Mouse (Mus musculus) C3H10T1/2 (cell line): ENCODE results near the gene Spata19. TPM values are rescaled to one million over a fixed set of nuclear protein-coding genes. Genes with fewer than 3 reads are reported as not detected.

ENCODE experiments used
- polyA plus RNA-seq, 2 experiments: library from polyadenylated mRNA; unstranded; fragments of >200 nt; fragmentation: generic; extraction: Trizol; gene quantifications; one replicate each; pipeline ENCODE4 v1.2.1; 2012; ENCODE audit warnings: missing spikeins in 2 of 2

Spata19 gene
- polyA plus RNA-seq, result not detected

GRCm38 (mm10) chr9:27396500-27396899 is at the start of gene Spata19:
Gene Spata19, plus strand, starts transcription at chr9:27396800.

Other genes starting within 250 kb of the Spata19 start
- 10 to 100 TPM in 1 of 2 experiments, 1 to 10 TPM in 1; 2.1 to 23.4 TPM for gene Jam3, start 241.4 kb upstream of the Spata19 start, polyA plus RNA-seq
- gene Igsf9b, start 97.6 kb upstream of the Spata19 start, polyA plus RNA-seq, result under 1 TPM; 0.02 to 0.12 TPM